Mouse (Mus musculus) bone marrow macrophage, adult 2 months (primary cell): ENCODE results near the gene Actr1a. TPM values are rescaled to one million over a fixed set of nuclear protein-coding genes. Genes with fewer than 3 reads are reported as not detected.

Experiments used
- H3K27ac ChIP-seq: 2 replicates; pipeline ENCODE4 v1.5.1; 2012; ENCODE audit warnings: low read depth, low read length; ENCODE audit not compliant: insufficient read depth
- H3K4me1 ChIP-seq: 2 replicates; pipeline ENCODE4 v1.6.1; 2012; ENCODE audit warnings: low read length; ENCODE audit not compliant: control insufficient read depth, insufficient read depth
- H3K4me3 ChIP-seq: 2 replicates; pipeline ENCODE4 v1.5.1; 2012; ENCODE audit warnings: mild to moderate bottlenecking, low read length, moderate library complexity; ENCODE audit not compliant: insufficient read depth
- CTCF ChIP-seq: IDR thresholded peaks from 2 replicates; pipeline ENCODE4 v1.5.1; 2012; ENCODE audit warnings: low read depth, mild to moderate bottlenecking, low read length, moderate library complexity
- POLR2A ChIP-seq: IDR thresholded peaks from 2 replicates; pipeline ENCODE4 v1.6.1; 2012; ENCODE audit warnings: mild to moderate bottlenecking, low read depth, low read length, borderline replicate concordance
- polyA plus RNA-seq: library from polyadenylated mRNA; stranded (reverse); fragments of >200 nt; gene quantifications from 2 replicates; pipeline ENCODE4 v1.2.4, GENCODE M21; 2012; ENCODE audit not compliant: missing spikeins, insufficient read depth, insufficient read length

Gene Actr1a
- polyA plus RNA-seq, 1 experiment: 79.0 TPM

GRCm38 (mm10) chr19:46338331-46338936, 57.1 kb downstream of the Actr1a start, which contains the start of gene Cuedc2:
TSS of gene Cuedc2 (minus strand) at chr19:46338702.
- TF ChIP-seq CTCF (no peak), POLR2A (no peak)
- Histone ChIP-seq H3K27ac (peak within 1 kb of the TSS; percentile 99), H3K4me1 (peaks cover 22% of the 10 kb centered on the region), H3K4me3 (peak within 1 kb of the TSS; percentile 74)

- H3K27ac ChIP-seq: peak overlapping the region; percentile 56
- peak overlapping the region; percentile 74 for H3K4me3 ChIP-seq
- H3K4me1 ChIP-seq: peaks cover 22% of the 10 kb centered on the region
- TF ChIP-seq POLR2A (no peak), CTCF (no peak)
Observed at GRCm38 (mm10) chr19:46337719-46338330, 57.7 kb downstream of the Actr1a start.

GRCm38 (mm10) chr19:46333906-46334305, 61.6 kb downstream of the Actr1a start:
- peaks cover 14% of the 10 kb centered on the region for H3K4me1 ChIP-seq
- no peak overlapping the region for H3K4me3 ChIP-seq
- TF ChIP-seq CTCF (no peak), POLR2A (no peak)
- H3K27ac ChIP-seq: no peak overlapping the region

GRCm38 (mm10) chr19:46332721-46333339, 62.7 kb downstream of the Actr1a start:
- Histone ChIP-seq H3K27ac (no peak overlapping the region), H3K4me3 (no peak overlapping the region), H3K4me1 (peaks cover 14% of the 10 kb centered on the region)
- no peak for TF ChIP-seq CTCF
- TF ChIP-seq POLR2A: no peak

GRCm38 (mm10) chr19:46331936-46332335, 63.6 kb downstream of the Actr1a start:
- no peak overlapping the region for H3K27ac ChIP-seq
- H3K4me1 ChIP-seq: peaks cover 15% of the 10 kb centered on the region
- no peak for TF ChIP-seq POLR2A
- no peak overlapping the region for H3K4me3 ChIP-seq

- Histone ChIP-seq H3K4me3 (no peak overlapping the region), H3K4me1 (peaks cover 20% of the 10 kb centered on the region), H3K27ac (no peak overlapping the region)
- TF ChIP-seq POLR2A (no peak), CTCF (no peak)
Observed at GRCm38 (mm10) chr19:46331326-46331725, 64.2 kb downstream of the Actr1a start.

GRCm38 (mm10) chr19:46330696-46331095, 64.9 kb downstream of the Actr1a start:
- TF ChIP-seq CTCF (no peak), POLR2A (no peak)
- Histone ChIP-seq H3K4me1 (peaks cover 21% of the 10 kb centered on the region), H3K27ac (no peak overlapping the region), H3K4me3 (no peak overlapping the region)

GRCm38 (mm10) chr19:46329951-46330350, 65.6 kb downstream of the Actr1a start:
- Histone ChIP-seq H3K4me1 (peaks cover 21% of the 10 kb centered on the region), H3K27ac (no peak overlapping the region), H3K4me3 (no peak overlapping the region)
- TF ChIP-seq POLR2A (no peak), CTCF (peak; percentile 57)

GRCm38 (mm10) chr19:46329031-46329641, 66.4 kb downstream of the Actr1a start:
- TF ChIP-seq POLR2A (no peak), CTCF (no peak)

GRCm38 (mm10) chr19:46328081-46329030, 67.2 kb downstream of the Actr1a start, which contains the start of gene Fbxl15:
TSS of gene Fbxl15 (plus strand) at chr19:46328184.
- Histone ChIP-seq H3K4me1 (peaks cover 21% of the 10 kb centered on the region), H3K4me3 (peak within 1 kb of the TSS; percentile 89), H3K27ac (peak within 1 kb of the TSS; percentile 86)
- TF ChIP-seq POLR2A: no peak; the same call in 1 of the 2 replicates
- TF ChIP-seq CTCF: no peak

More at GRCm38 (mm10) chr19:46329031-46329641, 66.4 kb downstream of the Actr1a start:
- Histone ChIP-seq H3K27ac (no peak overlapping the region), H3K4me1 (peaks cover 21% of the 10 kb centered on the region), H3K4me3 (peak overlapping the region; percentile 89)
